Mouse (Mus musculus): ENCODE data around the gene Eif4e1b.

Gene Eif4e1b

GRCm38 (mm10) chr13:54805134-54805838 lies 21.5 kb downstream of the Eif4e1b start:
- DNase-seq: no peak

- no peak for DNase-seq
Measured at GRCm38 (mm10) chr13:54806434-54806976, 22.7 kb downstream of the Eif4e1b start.

DNA sequence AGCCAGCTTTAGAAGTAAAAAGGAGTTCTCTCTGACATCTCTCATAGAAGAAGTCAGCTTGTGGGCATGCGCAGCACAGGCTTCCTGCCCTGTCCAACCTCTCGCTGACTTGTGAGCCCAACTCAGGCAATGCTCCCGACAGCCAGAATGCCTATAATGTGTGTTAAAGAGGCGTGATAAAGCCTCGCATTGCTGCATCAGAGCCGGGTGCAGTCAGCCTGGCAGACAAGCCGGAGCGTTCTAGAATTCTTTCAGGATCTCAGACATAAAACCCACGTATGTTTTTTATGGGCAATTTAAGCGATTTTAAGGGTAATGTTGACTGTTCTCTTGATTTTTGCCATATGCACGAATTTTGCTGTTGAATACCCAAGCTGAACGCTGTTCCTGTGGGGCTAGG lies 24.3 kb downstream of the Eif4e1b start:
- DNase-seq: no peak

DNA sequence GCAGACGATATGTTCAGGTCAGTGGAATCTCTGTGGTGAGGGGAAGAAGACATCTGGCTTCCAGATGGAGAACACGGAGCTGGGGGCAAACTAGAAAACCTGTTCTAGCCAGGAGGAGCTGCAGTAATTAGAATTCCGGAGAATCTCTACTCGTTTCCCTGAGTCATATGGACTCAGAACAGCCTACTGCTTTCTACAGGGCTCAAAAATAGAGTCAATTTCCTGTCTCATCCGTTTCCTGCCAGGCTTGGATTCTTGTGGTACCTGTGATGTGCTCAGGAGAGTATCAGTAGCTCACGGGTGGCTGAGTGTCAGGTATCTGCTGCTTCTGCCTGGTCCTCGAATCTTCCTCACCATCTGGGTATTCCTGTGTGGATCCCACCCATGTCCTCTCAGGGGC lies 27.7 kb downstream of the Eif4e1b start:
- no peak for DNase-seq

- DNase-seq: no peak
Measured at GRCm38 (mm10) chr13:54813381-54813780, 29.6 kb downstream of the Eif4e1b start.

DNA sequence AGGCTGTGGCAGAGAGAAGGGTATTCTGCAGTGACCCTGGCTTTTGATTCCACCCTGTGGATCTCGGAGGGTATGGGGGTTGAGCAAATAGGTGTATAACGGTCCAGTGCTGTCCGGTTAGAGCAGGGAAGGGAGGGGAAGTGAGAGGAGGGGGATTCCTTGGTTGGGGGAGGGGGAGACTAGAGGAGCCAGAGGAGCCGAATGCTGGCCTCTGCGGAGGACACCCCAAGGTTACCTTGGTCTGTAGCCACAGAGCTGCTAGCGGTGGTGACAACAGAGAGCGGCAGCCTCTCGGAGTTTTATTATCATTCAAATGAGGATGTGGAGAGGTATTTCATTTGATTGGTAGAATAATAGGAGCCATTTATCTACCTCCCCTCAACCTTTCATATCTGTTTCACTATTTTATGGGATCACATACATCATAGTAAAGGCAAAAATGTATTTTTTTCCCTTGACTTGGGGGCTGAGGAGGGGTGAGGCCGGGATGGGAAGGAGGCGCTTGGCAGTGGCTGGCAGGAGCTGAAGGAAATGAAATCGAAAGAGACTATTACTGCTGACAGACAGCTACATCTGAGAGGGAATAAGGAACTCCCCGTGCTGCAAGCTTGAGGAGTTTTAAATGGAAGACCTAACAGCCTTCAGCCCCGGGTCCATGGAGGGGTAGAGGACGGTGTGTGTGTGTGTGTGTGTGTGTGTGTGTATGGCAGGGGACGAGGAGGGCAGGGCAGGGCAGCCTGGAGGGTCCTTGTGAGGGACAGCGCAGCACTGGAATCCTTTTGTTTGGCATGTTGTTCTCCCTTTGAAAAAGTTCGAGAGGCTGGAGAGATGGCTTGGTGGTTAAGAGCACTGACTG lies 34.8 kb downstream of the Eif4e1b start:
- no peak for DNase-seq

- DNase-seq: no peak
Measured at GRCm38 (mm10) chr13:54821106-54821505, 37.3 kb downstream of the Eif4e1b start.

- no peak for DNase-seq
Measured at GRCm38 (mm10) chr13:54821931-54822330, 38.1 kb downstream of the Eif4e1b start.

GRCm38 (mm10) chr13:54824111-54824931 lies 40.5 kb downstream of the Eif4e1b start:
- no peak for DNase-seq

DNA sequence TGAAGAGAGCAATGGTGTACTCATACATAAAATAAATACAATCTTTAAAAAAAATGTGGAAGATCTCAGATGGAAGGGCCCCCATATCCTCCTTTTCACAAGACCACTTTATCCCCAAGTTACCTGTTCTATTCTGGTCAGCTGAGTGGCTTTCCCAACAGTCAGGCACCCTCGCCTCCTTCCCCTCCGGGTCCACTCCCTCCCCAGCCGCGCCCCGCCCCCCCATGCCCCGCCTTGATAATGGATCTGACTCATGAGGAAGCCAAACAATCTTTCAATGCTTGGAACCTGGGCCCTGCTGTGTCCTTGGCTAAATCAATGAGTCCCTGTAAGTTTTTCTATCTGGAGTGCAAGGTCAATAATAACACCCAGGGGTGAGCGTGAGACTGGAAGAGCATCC lies 44.2 kb downstream of the Eif4e1b start:
- DNase-seq: no peak

DNA sequence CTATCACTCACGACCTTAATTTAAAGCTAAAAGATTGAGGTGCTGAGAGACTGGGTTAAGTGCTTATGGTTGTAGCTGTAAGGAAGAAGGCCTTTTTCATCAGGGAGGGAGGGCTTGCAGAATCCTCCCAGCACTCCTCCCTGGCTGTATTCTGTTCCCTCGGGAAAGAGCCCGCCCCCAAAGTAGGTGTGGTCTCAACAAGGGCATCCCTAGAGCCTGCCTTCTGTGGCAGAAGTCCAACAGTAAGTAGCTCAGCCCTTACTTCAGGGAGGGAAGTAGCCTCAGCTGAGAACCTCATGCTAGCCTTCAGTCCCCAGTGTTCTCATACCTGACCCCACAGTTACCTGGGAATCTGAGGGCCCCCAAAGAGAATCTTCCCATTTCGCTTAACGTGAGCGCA lies 44.7 kb downstream of the Eif4e1b start:
- DNase-seq: no peak

GRCm38 (mm10) chr13:54829450-54829849 lies 45.7 kb downstream of the Eif4e1b start:
- DNase-seq: no peak

DNA sequence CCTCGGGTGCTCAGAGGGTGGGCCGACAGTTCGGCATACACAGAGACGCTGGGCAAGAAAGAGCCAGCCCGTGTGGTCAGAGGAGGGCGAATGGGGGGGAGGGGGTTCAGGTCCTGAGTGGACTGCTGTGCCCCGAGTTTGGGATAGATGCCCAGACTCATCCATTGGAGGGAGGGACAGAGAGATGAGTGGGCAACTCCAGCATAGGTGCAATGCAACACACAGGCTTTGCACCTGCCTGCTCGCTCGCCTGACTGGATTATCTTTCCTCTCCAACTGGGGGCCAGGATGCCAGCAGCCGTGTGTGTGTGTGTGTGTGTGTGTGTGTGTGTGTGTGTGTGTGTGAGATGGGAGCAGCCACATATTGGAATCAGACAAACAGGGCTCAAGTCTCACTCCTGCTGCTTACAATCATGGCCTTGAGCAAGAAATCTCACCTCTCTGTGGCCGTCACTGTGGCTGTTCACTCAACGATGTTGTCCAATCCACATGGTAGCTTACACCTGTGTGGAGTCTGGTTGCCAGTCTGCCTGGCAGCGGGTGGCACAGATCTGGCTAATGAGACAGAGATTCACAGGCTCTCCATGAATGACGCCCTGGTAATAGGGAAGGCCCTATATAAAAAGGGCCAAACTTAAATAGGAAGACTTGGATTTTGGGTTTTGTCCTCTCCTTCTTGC lies 52.7 kb downstream of the Eif4e1b start:
- no peak for DNase-seq

- no peak for DNase-seq
Measured at GRCm38 (mm10) chr13:54837061-54837460, 53.3 kb downstream of the Eif4e1b start.

- DNase-seq: no peak
Measured at GRCm38 (mm10) chr13:54837471-54837889, 53.7 kb downstream of the Eif4e1b start.
